Mouse (Mus musculus) spleen, adult 2 months (tissue): ENCODE data around the gene Ank2.

ENCODE experiments used
- CTCF ChIP-seq: fragments of 200-500 bp; IDR thresholded peaks from 2 replicates; pipeline ENCODE4 v1.5.1; 2011; ENCODE audit warnings: mild to moderate bottlenecking, inconsistent platforms; ENCODE audit not compliant: insufficient read depth, insufficient read length, insufficient replicate concordance; ENCODE audit errors: extremely low read depth
- POLR2A ChIP-seq: fragments of 200-500 bp; IDR thresholded peaks from 2 replicates; pipeline ENCODE4 v1.6.1; 2011; ENCODE audit warnings: low read depth, low read length, inconsistent platforms

DNA sequence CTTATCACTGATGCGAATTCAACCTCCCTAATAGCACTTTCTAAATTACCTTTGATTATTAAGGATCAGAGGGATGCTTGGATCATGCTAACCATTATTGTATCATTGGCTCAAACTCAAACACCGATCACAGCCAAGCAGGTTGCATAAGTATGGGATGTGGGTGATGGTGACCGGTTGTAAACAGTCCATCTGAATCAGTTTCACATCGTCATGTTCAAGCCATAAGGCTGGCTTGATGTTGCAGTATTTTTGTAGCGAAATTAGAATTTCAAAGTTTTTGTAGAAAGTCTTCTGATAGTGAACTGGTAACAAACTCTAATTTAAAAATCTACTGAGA is 310.4 kb downstream of the Ank2 start:
- TF ChIP-seq POLR2A, result no peak
- TF ChIP-seq CTCF, result no peak
